In genomic region chr19:10500581-10500980, GRCm38 (mm10) we compare ENCODE assay signal across 20 mouse cellular contexts. TPM values are rescaled to one million over a fixed set of nuclear protein-coding genes. Genes with fewer than 3 reads are reported as not detected.
"Had no signal": no experiment of that assay in that cellular context is flagged by ENCODE, and none has a peak within 500 bp of the region (broad histone marks: within the 10 kb centered on the region; RNA-seq: fewer than 3 reads in every experiment).

No protein-coding gene starts in this region.

- H3K27me3 ChIP-seq: limb, embryonic 15.5 days; liver, embryonic 12.5 days; neural tube, embryonic 12.5 days had no signal

- H3K27ac ChIP-seq: limb, embryonic 15.5 days; liver, embryonic 12.5 days; midbrain, embryonic 10.5 days; neural tube, embryonic 12.5 days had no signal

- H3K4me2 ChIP-seq: limb, embryonic 15.5 days; liver, embryonic 12.5 days; lung, embryonic 14.5 days; neural tube, embryonic 12.5 days had no signal

- DNase-seq: kidney, adult 18-20 months; kidney, postnatal 10 days; kidney, postnatal 4 days; lung, embryonic 14.5 days; lung, postnatal 10 days; lung, postnatal 4 days; midbrain, embryonic 14.5 days; retina, postnatal 1 day; right cerebral cortex, postnatal 4 days; spleen, adult 18-20 months; thymus, postnatal 4 days had no signal

- H3K9ac ChIP-seq: limb, embryonic 15.5 days; liver, embryonic 12.5 days; lung, embryonic 14.5 days; neural tube, embryonic 12.5 days had no signal

- H3K9me3 ChIP-seq: limb, embryonic 15.5 days; liver, embryonic 12.5 days; midbrain, embryonic 10.5 days; neural tube, embryonic 12.5 days had no signal

- H3K4me1 ChIP-seq: limb, embryonic 15.5 days; neural tube, embryonic 12.5 days had no signal

- ATAC-seq: liver, embryonic 12.5 days had no signal

- H3K4me3 ChIP-seq: limb, embryonic 15.5 days; liver, embryonic 12.5 days; midbrain, embryonic 10.5 days; myocyte; neural tube, embryonic 12.5 days had no signal

RNA-seq across cellular contexts. Expression of gene Ppp1r32, which starts 17.9 kb away (rescaled TPM):
- polyA plus RNA-seq: kidney, embryonic 14.5 days; limb, embryonic 11.5 days; liver, embryonic 12.5 days; liver, embryonic 16.5 days; lung, embryonic 14.5 days; neural tube, embryonic 12.5 days had no signal

RNA-seq across cellular contexts. Expression of gene Lrrc10b, which starts 43.3 kb away (rescaled TPM):
- total RNA-seq: megakaryocyte, adult 5-6 weeks had no signal
- polyA plus RNA-seq: limb, embryonic 11.5 days; liver, embryonic 16.5 days had no signal
